Mouse (Mus musculus) MN1 (cell line): Measurements from ENCODE around the gene Gm42372.
A peak's percentile ranks its signal among the peaks of the same experiment; 100 is the strongest.

ENCODE experiments used
- DNase-seq: peaks from one replicate; pipeline ENCODE4 v3.0.0-alpha.2; 2016; ENCODE audit warnings: low spot score

Gene Gm42372

DNA sequence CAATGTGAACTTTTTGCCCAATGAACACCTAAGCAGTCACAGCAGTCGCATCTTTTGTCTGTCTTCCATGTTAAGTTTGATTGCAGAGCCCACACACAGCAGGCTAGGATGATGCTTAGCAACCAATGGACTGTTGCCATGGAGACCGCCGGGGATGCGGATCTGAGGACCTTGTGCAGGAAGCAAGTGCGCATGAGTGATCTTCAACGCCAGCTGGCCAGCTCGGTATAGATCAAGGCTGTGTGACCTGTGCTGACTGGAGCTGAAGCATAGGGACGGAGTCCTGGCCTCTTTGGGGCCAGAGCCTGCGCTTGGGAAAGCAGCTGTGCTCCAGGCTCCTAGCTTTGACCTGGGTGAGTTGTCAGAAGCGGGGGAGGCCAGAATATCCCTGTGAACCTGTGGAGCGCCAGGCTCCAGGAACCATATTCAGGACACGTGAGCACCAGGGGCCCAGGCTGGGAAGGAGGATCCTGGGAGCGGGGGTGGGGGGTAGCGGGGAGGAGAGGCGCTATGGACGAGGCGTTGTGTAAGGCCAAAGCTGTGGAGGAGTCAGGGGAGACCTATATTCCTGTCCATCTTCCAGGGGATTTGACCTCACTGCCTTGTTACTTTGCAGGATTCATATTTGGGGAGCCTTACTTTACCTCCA, 23.2 kb upstream of the Gm42372 start, which contains the start of gene Pnmal1:
Gene Pnmal1, plus strand, starts transcription at position 141 of the 649 bp plus-strand sequence.
- DNase-seq, result peak; percentile 92

DNA sequence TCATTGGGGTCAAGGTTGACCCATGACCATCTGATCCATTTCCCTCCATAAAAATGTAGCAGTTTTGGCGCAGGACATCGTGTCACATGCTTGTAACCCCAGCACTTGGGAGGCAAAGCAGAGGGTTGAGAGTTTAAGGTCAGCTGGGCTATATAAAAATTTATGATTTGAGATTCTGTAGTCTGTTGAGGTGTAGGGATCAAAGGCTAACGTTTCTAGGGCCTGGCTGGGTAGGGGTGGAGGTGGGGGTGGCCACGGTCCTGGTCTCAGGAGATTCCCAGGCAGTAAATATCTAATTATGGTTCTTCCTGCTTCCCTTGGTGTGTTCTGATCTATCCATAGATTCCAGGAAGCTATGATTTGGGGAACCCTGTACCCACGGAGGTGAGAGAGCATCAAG, 21.2 kb upstream of the Gm42372 start:
- no peak for DNase-seq

DNA sequence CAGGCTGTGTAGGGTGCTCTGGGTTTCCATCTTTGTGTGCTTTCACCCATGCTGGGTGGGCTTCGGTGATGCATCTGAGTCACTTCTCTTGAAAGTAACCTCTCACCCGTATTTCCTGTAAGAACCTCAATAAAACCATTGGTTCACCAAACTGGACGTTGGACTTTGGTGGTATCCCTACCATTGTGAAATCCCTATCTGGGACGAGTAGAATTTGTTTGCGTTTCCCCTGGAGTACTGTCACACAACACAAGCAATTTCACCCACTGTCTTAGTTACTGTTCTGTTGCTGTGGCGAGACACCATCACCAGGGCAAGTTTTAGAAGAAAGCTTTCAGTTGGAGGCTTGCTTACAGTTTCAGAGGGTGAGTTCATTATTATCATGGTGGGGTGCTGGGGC, 14.5 kb upstream of the Gm42372 start:
- DNase-seq, result no peak

DNA sequence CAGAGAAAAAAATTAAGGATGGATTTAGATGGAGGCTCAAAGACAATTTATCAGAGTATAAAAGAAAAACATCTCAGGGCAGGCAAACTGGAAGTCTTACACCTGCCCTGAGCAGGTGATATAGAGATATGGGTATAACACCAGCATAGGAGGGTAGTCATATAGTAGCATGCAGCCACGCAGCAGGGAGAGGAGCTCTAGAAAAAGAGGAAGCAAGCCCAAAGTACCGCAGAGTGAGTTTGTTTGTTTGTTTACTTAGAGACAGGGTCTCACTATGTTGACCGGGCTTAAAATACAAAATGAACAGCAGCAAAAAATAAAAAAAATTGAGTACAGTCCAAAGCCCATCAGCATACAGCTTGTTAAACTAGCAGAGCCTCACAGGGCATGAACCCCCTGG, 11.7 kb upstream of the Gm42372 start:
- DNase-seq, result no peak

DNA sequence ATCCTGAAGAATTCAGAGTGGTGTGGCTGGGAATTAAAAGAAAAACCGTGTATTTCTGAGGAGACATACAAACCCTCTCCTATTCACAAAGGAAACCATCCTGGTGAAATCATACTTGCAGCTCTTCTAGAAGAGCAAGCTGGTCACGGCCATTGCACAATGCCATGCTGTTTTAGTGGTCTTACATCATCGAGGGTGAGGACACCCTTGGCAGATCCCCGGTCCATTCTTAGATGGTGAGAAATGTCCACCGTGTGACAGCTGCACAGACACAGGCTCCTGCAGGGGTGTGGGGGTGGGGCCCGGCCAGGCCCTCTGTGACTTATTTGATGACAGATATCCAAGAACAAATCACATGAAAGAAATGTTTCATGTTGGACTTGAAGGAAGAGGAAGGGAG, 8.9 kb upstream of the Gm42372 start:
- DNase-seq, result peak; percentile 74

DNA sequence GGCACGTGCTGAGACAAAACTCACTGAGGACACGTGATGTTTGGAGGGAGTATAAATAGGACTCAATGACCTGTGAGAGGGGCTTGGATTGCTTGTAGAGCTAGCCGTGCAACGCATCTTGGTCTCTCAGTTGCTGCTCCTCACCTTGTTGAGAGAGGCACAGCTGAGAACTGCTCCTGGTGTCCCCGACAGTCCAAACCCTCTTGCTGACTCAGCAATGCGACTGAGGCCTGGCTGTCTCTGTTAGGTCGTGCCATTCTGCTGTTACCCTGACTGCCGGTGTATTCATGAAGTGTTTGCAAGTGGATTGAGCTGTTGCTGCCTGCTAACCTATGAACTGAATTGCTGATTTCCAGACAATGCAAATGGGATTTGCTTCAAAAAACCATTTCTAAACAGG, 6.6 kb upstream of the Gm42372 start:
- DNase-seq, result no peak

DNA sequence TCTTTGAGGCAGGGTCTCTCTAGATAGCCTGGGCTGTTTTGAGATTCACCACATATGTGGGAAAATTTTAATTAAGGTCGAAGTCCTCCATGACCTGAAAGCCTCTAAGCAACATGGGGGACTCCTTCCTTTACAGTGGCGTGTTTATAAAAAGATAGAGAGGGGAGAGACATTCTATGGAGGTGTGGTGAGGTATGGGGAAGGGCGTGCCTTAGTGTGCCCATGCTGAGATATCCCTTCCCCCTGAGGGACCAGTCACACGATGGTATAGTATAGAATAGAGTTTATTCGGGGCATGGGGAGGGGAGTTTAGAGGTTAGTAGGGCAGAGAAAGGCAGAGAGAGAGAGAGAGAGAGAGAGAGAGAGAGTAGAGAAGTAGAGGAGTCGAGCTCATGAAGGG, 4.7 kb upstream of the Gm42372 start:
- DNase-seq, result no peak

DNA sequence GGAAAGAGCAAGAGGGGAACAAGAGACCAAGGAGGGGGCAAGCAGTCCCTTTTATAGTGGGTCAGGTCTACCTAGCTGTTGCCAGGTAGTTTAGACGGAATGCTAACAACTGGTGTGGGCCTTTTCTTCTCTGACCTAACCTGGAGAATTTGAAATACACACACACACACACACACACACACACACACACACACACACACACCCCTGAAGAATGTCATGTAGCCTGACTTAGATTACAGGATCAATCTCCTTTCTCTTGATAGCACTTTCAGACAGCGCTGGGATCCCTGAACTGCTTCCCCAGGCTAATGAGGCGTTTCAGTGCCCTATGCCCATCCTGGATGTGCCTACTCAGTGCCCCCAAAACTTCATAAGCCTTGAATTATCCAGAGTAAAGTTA, 4.3 kb upstream of the Gm42372 start:
- DNase-seq, result no peak

DNA sequence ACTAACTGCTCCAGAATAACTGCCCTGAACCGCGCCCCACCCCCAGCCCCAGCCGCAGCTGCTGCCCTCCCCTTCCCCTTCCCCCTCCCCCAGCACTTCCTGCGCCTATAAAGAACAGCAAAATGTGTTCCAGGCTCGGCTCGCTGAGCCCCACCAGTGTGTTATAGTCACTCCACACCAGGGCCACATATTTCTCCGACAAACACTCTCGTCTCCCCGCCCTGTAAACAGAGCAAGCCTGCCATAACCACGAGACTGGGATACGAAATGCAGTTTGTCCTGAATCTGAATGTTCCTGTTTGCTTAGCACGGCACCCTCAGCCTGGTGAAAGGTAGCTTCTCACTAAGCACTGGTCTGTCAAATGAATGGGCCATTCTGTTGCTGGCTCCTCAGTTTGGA, 2.5 kb upstream of the Gm42372 start:
- DNase-seq, result no peak

DNA sequence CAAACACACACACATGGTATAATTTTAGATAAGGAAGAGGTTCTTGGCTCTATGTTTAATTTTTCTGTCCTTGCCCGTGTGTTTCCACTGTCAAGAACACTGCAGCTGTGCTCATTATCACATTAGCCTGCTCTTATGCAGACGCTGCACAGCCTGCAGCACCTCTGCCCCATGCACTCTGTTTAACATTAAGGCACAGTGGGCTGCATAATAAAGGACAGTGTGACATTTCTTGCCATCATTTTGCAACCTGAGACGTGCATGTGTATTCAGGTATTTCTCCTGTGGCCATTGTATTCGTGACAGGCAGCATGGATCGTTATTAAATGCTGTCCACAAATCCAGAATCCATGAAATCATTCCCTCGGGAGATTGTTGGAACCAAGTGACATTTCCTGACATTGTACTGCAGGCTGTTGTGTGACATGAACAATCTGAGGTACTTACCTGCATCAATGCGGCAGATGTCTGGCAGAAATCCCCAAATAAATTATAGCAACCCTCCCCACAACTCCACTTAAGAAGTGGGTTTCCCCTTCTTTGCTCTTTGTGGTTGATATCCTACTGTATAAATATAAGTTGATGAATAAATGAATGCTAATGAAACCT, 4.8 kb downstream of the Gm42372 start:
- peak; percentile 47 for DNase-seq

DNA sequence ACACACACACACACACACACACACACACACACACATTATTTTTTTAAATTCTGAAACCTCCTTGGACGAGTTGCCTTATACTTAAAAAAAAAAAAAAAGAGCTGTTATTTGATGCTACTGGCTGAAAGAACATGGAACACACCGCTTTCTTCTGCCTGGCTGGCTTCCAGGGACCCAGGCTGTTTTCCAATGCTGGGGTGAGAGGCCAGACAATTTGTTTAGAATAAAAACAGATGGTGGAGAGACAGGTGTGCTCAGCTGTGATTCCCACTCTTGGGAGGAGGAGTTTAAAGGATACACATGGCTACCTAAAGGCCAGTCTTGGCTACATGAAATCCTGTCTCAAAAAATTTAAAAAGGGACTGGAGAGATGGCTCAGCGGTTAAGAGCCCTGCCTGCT, 5.5 kb downstream of the Gm42372 start:
- peak; percentile 59 for DNase-seq

DNA sequence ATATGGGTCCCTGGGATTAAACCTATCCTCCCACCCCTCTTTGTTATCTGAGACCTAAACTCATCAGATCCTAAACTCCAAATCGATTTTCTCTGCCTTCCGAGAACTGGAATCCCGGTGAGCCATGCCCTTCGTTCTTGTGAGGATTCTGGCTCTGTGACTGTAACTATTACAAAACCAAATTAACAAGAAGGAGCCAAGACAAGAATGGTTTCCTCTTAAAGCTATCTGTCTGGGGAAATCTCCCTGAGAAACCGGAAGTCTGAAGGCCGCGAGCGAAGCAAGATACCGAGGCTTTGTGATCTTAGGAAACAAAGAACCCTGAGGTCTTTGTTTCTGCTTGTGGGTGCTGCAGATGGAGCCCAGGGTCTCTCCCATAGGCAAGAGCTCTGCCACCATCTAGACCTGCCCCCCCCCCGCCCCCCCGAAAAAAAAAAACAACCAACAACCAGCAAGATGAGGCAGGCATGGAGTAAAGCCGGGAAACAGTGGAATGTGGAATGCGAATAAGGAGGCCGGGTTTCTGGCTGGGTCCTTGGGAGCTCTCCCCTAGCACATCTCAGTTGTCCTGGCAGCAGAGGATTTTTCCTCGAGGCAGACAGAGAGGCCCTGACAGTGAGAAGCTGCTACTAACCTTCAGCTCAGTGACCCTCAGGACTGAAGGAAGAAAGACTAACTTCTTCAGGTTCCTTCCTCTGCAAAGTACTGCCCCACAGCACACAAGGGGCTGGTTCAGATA, 7.3 kb downstream of the Gm42372 start:
- DNase-seq, result no peak

DNA sequence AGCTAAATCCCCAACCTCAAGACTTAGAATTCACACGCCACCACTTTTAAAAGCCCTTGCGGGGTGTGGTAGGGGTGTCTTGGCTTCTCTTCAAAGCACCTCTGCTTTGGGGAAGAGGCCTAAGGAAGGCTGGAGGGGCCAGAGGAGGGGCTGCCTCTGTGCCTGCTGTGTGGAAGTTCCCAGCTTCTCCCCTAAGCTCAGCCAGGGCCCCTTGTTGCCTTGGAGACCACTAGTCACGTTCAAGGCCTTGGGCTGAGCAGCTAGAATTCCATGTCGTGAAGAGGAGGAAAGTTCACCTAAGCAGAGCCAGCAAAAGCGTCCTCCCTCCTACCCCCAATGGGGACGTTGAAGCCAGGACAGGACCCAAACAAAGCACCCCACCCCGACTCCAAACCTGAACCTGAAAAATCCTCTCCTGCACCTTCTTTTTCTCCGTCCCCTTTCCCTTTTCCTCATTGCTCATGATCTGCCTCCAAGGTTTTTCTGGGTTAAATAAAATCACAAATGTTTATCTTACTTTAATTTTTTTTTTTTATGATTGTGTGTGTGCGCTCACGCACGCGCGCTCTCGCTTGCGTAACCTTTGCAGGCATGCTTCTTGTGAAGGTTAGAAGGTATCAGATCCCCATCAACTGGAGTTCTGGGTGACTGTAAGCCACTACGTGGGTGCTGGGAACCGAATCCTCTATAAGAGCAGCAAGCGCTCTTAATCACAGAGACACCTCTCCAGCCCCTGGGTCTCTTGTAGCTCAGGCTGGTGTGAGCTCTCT, 9.0 kb downstream of the Gm42372 start:
- DNase-seq, result no peak

DNA sequence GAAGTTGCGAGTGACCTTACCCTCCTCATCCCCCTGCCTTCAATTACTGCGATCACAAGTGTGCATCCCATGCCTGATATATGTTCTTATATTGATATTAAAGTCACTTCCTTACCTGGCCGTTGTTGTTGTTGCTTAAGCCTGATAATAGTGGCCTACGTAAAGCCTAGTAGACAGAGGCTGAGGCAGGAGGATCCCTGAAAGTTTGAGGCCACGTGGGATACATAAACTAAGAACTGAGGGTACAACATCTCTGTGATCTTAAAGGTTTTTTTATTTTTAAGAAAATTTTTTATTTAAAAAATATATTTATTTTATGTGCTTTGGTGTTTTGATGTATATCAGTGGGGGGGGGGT, 9.5 kb downstream of the Gm42372 start, which contains the start of gene Ccdc8:
Gene Ccdc8, plus strand, starts transcription at position 258 of the 357 bp plus-strand sequence.
- DNase-seq, result no peak

DNA sequence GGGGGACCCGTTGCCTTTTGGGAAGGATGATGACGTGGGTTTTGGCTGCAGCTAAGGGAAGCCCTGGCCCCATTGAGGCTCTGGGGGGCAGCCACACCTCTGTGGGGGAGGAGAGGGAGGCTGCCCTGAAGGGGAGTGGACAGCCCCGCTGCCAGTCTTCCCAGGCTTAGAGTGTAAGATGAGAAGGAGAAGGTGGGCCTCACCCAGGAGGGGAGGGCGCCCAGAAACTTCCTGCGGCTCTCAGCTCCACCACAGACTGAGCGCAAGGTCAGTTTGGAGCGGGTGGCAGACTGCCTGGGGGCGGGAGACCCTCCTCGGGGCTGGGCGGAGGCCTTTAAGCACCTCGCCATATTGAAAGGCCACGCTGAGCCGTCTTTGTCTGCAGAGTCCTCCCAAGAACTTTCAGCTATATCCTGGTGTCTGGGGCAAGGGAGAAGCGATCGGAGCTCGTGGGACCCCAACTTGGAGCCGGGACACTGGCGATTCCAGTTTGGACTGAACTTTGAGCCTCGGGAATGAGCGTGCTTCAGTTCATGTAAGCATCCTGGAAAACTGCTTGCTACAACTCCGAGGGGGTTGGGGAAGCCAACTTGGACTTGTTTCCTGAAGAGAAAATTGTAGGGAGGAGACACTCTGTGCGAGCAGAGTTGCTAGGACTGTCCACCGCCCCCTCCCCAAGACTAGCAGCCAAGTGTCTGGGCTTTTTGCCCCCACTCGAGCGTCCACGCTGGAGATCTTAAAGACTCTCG, 10.9 kb downstream of the Gm42372 start:
- DNase-seq, result no peak

DNA sequence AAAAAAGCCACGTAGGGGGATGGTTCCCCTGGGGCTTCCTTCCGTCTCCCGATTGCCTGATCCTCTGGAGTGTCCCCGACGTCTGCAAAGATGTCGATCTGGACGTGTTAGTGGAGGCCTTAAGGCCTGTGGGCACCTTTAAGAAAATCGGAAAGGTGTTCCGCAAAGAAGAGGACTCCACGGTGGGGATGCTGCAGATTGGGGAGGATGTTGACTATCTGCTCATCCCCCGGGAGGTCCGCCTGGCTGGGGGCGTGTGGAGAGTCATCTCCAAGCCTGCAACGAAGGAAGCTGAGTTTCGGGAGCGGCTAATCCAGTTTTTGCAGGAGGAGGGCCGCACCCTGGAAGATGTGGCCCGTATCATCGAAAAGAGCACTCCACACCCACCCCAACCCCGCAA, 11.5 kb downstream of the Gm42372 start:
- DNase-seq, result no peak

DNA sequence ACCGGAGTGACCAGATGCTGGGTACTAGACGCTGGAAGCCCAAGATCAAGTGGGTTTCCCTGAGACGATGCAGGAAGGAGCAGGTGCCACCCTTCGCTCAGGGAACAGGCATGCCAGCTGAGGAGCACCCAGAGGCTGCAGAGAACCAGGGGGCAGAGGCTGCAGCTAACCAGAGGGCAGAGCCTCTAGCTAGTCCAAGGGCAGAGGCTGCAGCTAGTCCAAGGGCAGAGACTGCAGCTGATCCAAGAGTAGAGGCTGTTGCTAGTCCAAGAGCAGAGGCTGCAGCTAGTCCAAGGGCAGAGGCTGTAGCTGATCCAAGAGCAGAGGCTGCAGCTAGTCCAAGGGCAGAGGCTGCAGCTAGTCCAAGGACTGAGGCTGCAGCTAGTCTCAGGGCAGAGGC, 12.5 kb downstream of the Gm42372 start:
- DNase-seq, result no peak

DNA sequence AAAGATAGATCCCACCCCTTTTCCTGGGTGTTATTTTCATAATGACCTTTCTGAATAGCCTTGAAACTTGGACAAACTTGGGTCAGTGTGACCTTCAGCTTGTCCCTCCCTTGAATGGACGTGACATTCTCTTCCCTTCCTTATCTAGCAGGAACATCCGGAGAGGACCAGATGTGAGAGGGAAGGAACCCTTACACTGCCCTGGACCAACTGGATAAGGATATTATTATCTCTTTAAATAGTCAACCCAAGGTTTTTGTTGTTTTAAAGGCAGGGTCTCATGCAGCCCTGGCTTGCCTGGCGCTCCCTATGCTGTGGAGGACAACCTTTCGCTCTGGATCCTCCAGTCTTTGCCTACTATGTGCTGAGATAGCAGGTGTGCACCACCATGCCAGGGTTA, 16.3 kb downstream of the Gm42372 start:
- no peak for DNase-seq

DNA sequence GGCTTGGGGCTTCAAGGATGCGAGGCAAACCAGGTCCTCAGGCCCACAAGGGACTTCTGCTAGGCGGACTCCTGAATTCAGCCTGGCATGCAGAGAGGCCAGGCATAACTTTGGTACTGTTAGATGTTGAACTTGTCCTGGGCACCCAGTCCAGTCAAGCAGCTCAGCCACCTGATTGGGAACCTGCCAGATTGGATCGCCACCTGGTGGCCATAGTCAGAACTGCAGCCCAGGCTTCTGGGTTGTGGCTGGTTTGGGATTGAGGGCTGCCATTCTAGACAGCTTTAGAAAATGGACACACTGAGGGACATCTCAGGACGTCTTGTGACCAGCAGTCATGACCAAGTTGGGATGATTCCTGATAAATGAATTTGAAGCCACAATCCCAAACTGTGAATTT, 16.8 kb downstream of the Gm42372 start:
- peak; percentile 80 for DNase-seq

DNA sequence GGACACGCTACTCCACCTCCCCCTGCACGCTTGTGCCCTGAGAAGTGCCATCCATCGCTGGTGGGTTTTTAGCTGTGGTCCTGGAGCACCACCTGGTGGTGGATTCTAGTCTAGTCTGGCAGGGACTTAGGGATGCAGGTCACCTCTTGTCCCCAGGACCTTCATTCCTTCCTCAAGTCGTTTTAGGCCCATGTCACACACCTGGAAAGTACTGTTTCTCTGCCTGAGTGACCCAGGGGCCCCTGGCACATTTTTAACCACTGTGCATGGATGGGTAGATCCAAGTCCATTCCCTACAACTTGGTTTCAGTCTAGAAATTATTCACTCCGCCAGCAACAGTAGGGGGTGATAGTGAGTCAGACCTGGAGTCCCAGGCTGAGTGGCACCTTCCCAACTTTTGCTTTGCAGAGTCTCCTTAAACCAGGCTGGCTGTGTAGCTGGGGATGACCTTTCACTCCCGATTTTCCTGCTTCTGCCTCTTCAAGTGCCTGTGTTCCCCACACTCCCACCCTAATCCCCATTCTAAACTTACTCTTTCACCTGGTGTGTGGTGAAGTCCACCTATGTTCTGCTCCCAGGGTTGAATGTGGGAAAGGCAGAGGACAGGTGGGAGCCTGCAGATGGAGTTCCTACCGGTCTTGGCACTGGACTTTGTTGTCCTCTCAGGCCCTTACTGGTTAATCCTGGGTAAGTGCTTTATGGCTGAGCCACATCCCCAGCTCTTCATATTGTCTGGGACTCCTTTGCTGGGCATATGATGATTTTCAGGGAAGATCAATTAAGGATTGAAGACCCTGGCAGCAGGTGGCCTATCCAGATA, 19.7 kb downstream of the Gm42372 start:
- peak; percentile 82 for DNase-seq
